Mouse (Mus musculus) v-Abl transformed pro-B cells (cell line): ENCODE data around the gene Thoc6.

Source experiments
- in situ Hi-C, 2 experiments: fragments of 400-800 bp; cut with MboI; formaldehyde crosslinking; loops; one replicate each; pipeline ENCODE4 v1.15.1; 2025; ENCODE audit not compliant: unreplicated experiment in 2 of 2

Thoc6 gene

GRCm38 (mm10) chr17:23644613-23645495 is 28.8 kb downstream of the Thoc6 start, which contains the start of gene Mmp25:
Mmp25 (minus strand) TSS chr17:23645277.
- in situ Hi-C loops = no loop called here

GRCm38 (mm10) chr17:23631241-23631640 is 42.4 kb downstream of the Thoc6 start:
- in situ Hi-C loops = no loop called here

GRCm38 (mm10) chr17:23630195-23631020 is 43.3 kb downstream of the Thoc6 start:
- in situ Hi-C loops = no loop called here

- in situ Hi-C loops = loop anchor here in 1 of 2 experiments (10.0 kb wide), 1 partner anchor 53 kb away; no protein-coding TSS in a partner anchor
Measured at GRCm38 (mm10) chr17:23627813-23628212, 45.9 kb downstream of the Thoc6 start.

GRCm38 (mm10) chr17:23620351-23620750 is 53.3 kb downstream of the Thoc6 start:
- in situ Hi-C loops = loop anchor here in 1 of 2 experiments (10.0 kb wide), 1 partner anchor 46 kb away; no protein-coding TSS in a partner anchor
